Mouse (Mus musculus) heart, postnatal 0 days (tissue): ENCODE data around the gene Flnb. TPM values are rescaled to one million over a fixed set of nuclear protein-coding genes. Genes with fewer than 3 reads are reported as not detected.

Experiments
- ATAC-seq: fragments of 200-750 bp; cut with Nextera tagmentation; 2 replicates; pipeline ENCODE4 v1.8.0; 2017; ENCODE audit warnings: low read depth, moderate number of reproducible peaks, moderate library complexity; ENCODE audit not compliant: insufficient read depth
- DNase-seq: peaks from one replicate; pipeline ENCODE4 v3.0.0-alpha.2; 2016; ENCODE audit warnings: low spot score
- H3K27ac ChIP-seq: fragments of 300-500 bp; sonication (generic); 2 replicates; pipeline ENCODE4 v1.5.1; 2014; ENCODE audit warnings: low read depth, mild to moderate bottlenecking
- H3K27me3 ChIP-seq: fragments of 300-500 bp; sonication (generic); 2 replicates; pipeline ENCODE4 v1.6.1; 2014; ENCODE audit warnings: low read length, mixed read lengths; ENCODE audit not compliant: control insufficient read depth, insufficient read depth
- H3K36me3 ChIP-seq: fragments of 300-500 bp; sonication (generic); replicated peaks from 2 replicates; pipeline ENCODE4 v1.6.1; 2014; ENCODE audit warnings: low read length, mixed read lengths; ENCODE audit not compliant: control insufficient read depth, insufficient read depth
- H3K4me1 ChIP-seq: fragments of 300-500 bp; sonication (generic); 2 replicates; pipeline ENCODE4 v1.6.1; 2014; ENCODE audit warnings: antibody characterized with exemption; ENCODE audit not compliant: control insufficient read depth, insufficient read depth
- H3K4me2 ChIP-seq: fragments of 300-500 bp; sonication (generic); 2 replicates; pipeline ENCODE4 v1.6.1; 2014; ENCODE audit warnings: low read depth, mild to moderate bottlenecking, low read length, moderate library complexity
- H3K4me3 ChIP-seq: fragments of 300-500 bp; sonication (generic); 2 replicates; pipeline ENCODE4 v1.5.1; 2014; ENCODE audit warnings: low read depth, low read length
- H3K9ac ChIP-seq: fragments of 300-500 bp; sonication (generic); replicated peaks from 2 replicates; pipeline ENCODE4 v1.6.1; 2014; ENCODE audit warnings: low read depth, low read length, mixed read lengths
- H3K9me3 ChIP-seq: fragments of 300-500 bp; sonication (generic); replicated peaks from 2 replicates; pipeline ENCODE4 v1.6.1; 2016; ENCODE audit warnings: low read length; ENCODE audit not compliant: control insufficient read depth
- CTCF ChIP-seq: IDR thresholded peaks from 2 replicates; pipeline ENCODE4 v1.5.1; 2016; ENCODE audit warnings: antibody characterized with exemption, control low read depth, low read depth
- EP300 ChIP-seq: IDR thresholded peaks from 2 replicates; pipeline ENCODE4 v1.6.1; 2016; ENCODE audit warnings: antibody characterized with exemption, low read depth
- WGBS: fragments of 180-500 bp; shearing (Covaris S2); extraction: QIAGEN DNeasy Blood & Tissue Kit; methylation state at CpG from one replicate; pipeline ENCODE4 v1.1.7; 2014; 5-methylcytosine and 5-hydroxymethylcytosine counted together
- polyA plus RNA-seq: library from polyadenylated mRNA; unstranded; fragments of >200 nt; fragmentation: Nextera tagmentation; extraction: Ambion mirVana; gene quantifications from 2 replicates; pipeline ENCODE4 v1.2.1, GENCODE M21; 2015
- total RNA-seq: library from RNA; depleted of rRNA; stranded (reverse); fragments of >200 nt; gene quantifications from 2 replicates; pipeline ENCODE4 v1.2.3, GENCODE M21; 2014; ENCODE audit warnings: low replicate concordance

Gene Flnb
- total and polyA plus RNA-seq, 2 experiments from 2014 or later, result 4.0 to 40.7 TPM

DNA sequence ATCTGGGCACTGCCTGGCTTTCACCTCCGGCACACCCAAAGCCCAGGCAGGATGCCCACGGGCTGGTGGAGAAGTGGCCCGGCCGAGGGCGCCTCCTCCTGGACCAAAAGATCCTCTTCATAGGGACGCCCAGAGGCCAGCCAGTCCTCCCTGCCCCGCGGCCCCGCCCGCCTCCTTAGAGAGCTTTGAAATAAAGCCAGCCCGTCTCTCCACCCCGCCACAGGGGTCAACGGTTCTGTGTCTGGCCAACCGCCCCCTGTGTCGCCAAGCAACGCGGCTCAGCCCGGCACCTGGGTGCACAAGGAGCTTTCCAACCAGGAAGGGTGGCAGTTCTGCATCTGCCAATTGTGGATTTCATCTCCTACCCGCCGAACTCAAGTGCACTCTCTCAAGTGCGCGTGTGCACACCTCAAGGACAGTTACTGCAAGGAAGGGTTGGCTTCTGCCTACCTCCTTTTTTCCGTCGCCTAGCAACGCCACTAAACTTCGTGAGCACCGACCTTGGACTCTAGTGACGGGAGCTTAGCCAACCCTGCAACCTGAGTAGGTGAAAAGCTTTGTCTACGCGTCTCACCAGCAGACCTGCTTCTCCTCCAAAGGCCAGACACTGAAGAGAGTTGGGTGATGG is 26.1 kb upstream of the Flnb start, which contains the start of gene Gm26661:
TSS of gene Gm26661 (plus strand) at position 56 of the 628 bp plus-strand sequence.
- no peak within 1 kb of the TSS for H3K27ac ChIP-seq
- H3K27me3 ChIP-seq, result 0 out of 2 replicates have a peak, but pooled peaks cover 7% of the 10 kb centered on the region
- H3K4me1 ChIP-seq, result peaks cover 9% of the 10 kb centered on the region
- H3K4me2 ChIP-seq, result peak within 1 kb of the TSS; percentile 64
- WGBS, result 2% methylated on average over 30 of the region's 30 CpGs
- DNase-seq (peak; percentile 34), ATAC-seq (peak; percentile 84)
- H3K9ac ChIP-seq, result no peak within 1 kb of the TSS
- no peaks in the 10 kb centered on the region for H3K36me3 ChIP-seq
- H3K9me3 ChIP-seq, result no peaks in the 10 kb centered on the region
- TF ChIP-seq CTCF (no peak; the same call in 1 of the 2 replicates), EP300 (no peak)
- H3K4me3 ChIP-seq, result peak within 1 kb of the TSS; percentile 43

DNA sequence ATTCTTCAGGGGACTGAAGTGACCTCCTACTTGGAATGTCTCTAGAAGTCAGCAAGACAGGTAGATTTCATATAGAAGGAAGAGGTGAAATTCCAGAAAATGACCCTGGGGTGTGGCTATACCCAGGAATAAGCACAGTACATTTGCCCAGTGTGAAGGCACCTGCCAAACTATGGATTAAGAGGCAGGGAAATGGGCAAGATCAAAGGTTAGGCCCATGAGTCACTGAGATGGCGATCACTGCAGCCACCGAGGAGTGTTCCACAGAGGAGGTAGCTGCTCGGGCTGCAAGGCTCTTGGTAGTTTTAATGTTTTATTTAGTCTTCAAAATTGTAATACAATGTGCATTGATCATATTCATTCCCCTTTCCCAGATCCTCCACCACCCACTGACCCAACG is 21.8 kb upstream of the Flnb start:
- Histone ChIP-seq H3K27me3 (0 out of 2 replicates have a peak, but pooled peaks cover 7% of the 10 kb centered on the region), H3K4me3 (no peak overlapping the region), H3K4me2 (no peak overlapping the region), H3K36me3 (no peaks in the 10 kb centered on the region), H3K27ac (no peak overlapping the region), H3K9me3 (no peaks in the 10 kb centered on the region), H3K4me1 (peaks cover 9% of the 10 kb centered on the region), H3K9ac (no peak overlapping the region)
- ATAC-seq (no peak), DNase-seq (no peak)
- no peak for TF ChIP-seq EP300
- no peak for TF ChIP-seq CTCF
- 81% methylated on average over 4 of the region's 4 CpGs for WGBS

DNA sequence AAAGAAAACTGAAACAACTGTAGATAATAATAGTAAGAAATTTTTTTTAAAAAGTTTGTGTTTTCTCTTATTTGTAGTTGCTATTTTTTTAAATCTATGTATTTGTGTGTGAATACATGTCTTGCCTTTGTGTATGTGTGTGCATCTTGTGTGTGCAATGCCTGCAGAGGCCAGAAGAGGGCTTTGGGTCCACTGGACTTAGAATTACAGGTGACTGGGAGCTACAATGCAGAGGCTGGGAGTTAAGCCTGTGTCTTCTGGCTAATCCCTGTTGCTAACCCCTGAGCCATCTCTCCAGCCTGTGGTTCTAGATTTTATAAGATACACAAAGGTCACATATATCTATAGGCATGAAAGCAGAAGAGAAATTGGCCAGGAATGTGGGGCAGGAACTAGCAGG is 17.1 kb upstream of the Flnb start:
- H3K9ac ChIP-seq, result no peak overlapping the region
- H3K4me3 ChIP-seq, result no peak overlapping the region
- no peak for DNase-seq
- H3K4me1 ChIP-seq, result no peaks in the 10 kb centered on the region
- no peaks in the 10 kb centered on the region for H3K27me3 ChIP-seq
- H3K9me3 ChIP-seq, result no peaks in the 10 kb centered on the region
- H3K4me2 ChIP-seq, result no peak overlapping the region
- H3K27ac ChIP-seq, result no peak overlapping the region
- no peak for ATAC-seq
- no peaks in the 10 kb centered on the region for H3K36me3 ChIP-seq
- TF ChIP-seq CTCF (no peak), EP300 (no peak)

DNA sequence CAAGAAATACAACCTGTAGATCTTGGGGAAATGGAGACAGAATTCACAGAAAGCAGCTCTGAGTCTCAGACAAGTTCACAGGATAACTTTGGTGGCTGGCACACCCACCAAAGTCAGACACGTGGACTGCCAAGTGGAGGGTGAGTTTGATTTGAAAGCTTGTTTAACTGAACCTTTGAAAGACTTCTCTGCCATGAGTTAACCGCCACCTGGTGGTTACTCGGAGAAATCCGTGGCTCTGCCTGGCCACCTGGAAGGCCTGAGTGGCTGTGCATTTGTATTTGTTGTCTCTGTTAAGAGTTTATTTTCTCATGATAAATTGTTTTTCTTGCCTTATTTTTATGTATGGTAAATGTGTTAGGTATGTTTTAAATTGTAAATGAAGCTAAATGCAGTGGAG is 15.9 kb upstream of the Flnb start:
- Histone ChIP-seq H3K4me2 (no peak overlapping the region), H3K4me3 (no peak overlapping the region), H3K9ac (no peak overlapping the region), H3K36me3 (no peaks in the 10 kb centered on the region), H3K27me3 (no peaks in the 10 kb centered on the region), H3K27ac (no peak overlapping the region), H3K9me3 (no peaks in the 10 kb centered on the region), H3K4me1 (no peaks in the 10 kb centered on the region)
- TF ChIP-seq CTCF, result peak; percentile 61
- TF ChIP-seq EP300, result no peak
- WGBS, result 7% methylated on average over 4 of the region's 4 CpGs
- peak; percentile 59 for DNase-seq
- no peak for ATAC-seq

DNA sequence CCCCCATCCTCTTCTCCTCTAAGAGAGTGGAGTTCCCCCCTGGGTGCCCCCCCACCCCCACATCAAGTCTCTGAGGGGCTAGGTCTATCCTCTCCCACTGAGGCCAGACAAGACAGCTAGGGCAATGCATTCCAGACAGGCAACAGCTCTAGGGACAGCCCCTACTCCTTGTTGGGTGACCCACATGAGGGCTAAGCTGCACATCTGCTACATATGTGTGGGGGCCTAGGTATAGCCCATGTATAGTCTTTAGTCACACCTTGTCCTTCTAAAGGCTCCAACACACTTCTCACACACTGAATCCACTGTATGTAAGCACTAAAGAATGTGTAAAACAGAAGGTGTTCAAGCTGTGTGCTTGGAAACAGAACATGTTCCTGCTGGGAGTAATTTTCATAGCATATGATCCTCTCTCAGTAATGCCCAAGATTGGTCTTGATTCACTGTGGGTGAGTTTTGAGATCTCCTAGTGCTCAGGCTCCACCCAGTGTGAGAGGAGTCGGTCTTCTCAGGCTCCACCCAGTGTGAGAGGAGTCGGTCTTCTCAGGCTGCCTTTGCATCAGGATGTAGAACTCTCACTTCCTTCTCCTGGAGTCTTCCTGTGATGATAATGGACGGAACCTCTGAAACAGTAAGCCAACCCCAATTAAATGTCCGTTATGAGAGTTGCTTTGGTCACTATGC is 13.7 kb upstream of the Flnb start:
- Histone ChIP-seq H3K27me3 (no peaks in the 10 kb centered on the region), H3K4me2 (no peak overlapping the region), H3K4me1 (peaks cover 7% of the 10 kb centered on the region; the same call in 1 of the 2 replicates), H3K36me3 (no peaks in the 10 kb centered on the region), H3K9ac (no peak overlapping the region), H3K27ac (no peak overlapping the region), H3K4me3 (no peak overlapping the region), H3K9me3 (no peaks in the 10 kb centered on the region)
- DNase-seq, result no peak
- WGBS, result 44% methylated on average over 4 of the region's 4 CpGs
- ATAC-seq, result no peak
- TF ChIP-seq EP300 (no peak), CTCF (no peak)
